Comparison of ENCODE assay signal across 19 mouse cellular contexts in genomic region chr13:92357644-92358043, GRCm38 (mm10). TPM values are rescaled to one million over a fixed set of nuclear protein-coding genes. Genes with fewer than 3 reads are reported as not detected.
DNase-seq lines count a peak whose midpoint lies in the region; ATAC-seq and TF ChIP-seq lines count a peak whose summit lies in the region.
"Had no signal": no experiment of that assay in that cellular context is flagged by ENCODE, and none has a peak within 500 bp of the region (broad histone marks: within the 10 kb centered on the region; RNA-seq: fewer than 3 reads in every experiment).

No protein-coding gene starts in this region.

- no peak for ATAC-seq in forebrain, embryonic 14.5 days
- ATAC-seq in forebrain, embryonic 13.5 days, result no peak
- no peak for ATAC-seq in liver, embryonic 14.5 days (ENCODE audit: insufficient read depth)
- ATAC-seq in liver, embryonic 12.5 days, result no peak
- ATAC-seq: midbrain, embryonic 15.5 days had no signal

- H3K27me3 ChIP-seq in forebrain, embryonic 14.5 days (replicated peaks; ENCODE audit: control insufficient read depth, insufficient read depth, low read length), result no peaks in the 10 kb centered on the region
- H3K27me3 ChIP-seq in forebrain, embryonic 13.5 days, result no peaks in the 10 kb centered on the region
- H3K27me3 ChIP-seq in liver, embryonic 14.5 days (ENCODE audit: control insufficient read depth, insufficient read depth, low read length), result no peaks in the 10 kb centered on the region
- no peaks in the 10 kb centered on the region for H3K27me3 ChIP-seq in liver, embryonic 12.5 days (replicated peaks)
- H3K27me3 ChIP-seq in CH12.LX (replicated peaks), result no peaks in the 10 kb centered on the region
- H3K27me3 ChIP-seq: hindbrain, embryonic 13.5 days; liver, embryonic 13.5 days; midbrain, embryonic 15.5 days had no signal

- 62% methylated on average over 2 of the region's 2 CpGs for WGBS in forebrain, embryonic 14.5 days
- 76% methylated on average over 2 of the region's 2 CpGs for WGBS in forebrain, embryonic 13.5 days
- WGBS in liver, embryonic 14.5 days (ENCODE audit: insufficient replicate concordance), result 34% methylated on average over 2 of the region's 2 CpGs
- WGBS in liver, embryonic 12.5 days (ENCODE audit: insufficient replicate concordance), result 38% methylated on average over 2 of the region's 2 CpGs

- H3K4me3 ChIP-seq in forebrain, embryonic 14.5 days (ENCODE audit: low read depth, low read length), result no peak overlapping the region
- no peak overlapping the region for H3K4me3 ChIP-seq in forebrain, embryonic 13.5 days
- no peak overlapping the region for H3K4me3 ChIP-seq in liver, embryonic 14.5 days (ENCODE audit: insufficient read depth in 1 of 2, low read depth in 2 of 2, low read length in 2 of 2)
- no peak overlapping the region for H3K4me3 ChIP-seq in liver, embryonic 12.5 days
- no peak overlapping the region for H3K4me3 ChIP-seq in CH12.LX (replicated peaks in 1 of 3; ENCODE audit: low read depth in 2 of 3, low read length in 2 of 3, poor library complexity in 1 of 3)
- H3K4me3 ChIP-seq: hindbrain, embryonic 13.5 days; liver, embryonic 13.5 days; midbrain, embryonic 15.5 days had no signal

- no peak overlapping the region for H3K4me2 ChIP-seq in forebrain, embryonic 14.5 days (ENCODE audit: low read length)
- no peak overlapping the region for H3K4me2 ChIP-seq in forebrain, embryonic 13.5 days
- H3K4me2 ChIP-seq in liver, embryonic 14.5 days (ENCODE audit: low read depth), result no peak overlapping the region
- no peak overlapping the region for H3K4me2 ChIP-seq in liver, embryonic 12.5 days
- no peak overlapping the region for H3K4me2 ChIP-seq in CH12.LX (ENCODE audit: insufficient read depth, low read depth, poor library complexity, severe bottlenecking)
- H3K4me2 ChIP-seq: hindbrain, embryonic 13.5 days; liver, embryonic 13.5 days; midbrain, embryonic 15.5 days had no signal

- peak; percentile 45 for TF ChIP-seq RAD21 in CH12.LX (IDR thresholded peaks at IDR 0.05; ENCODE audit: low read depth, low read length)

- dilution Hi-C loops in CH12.LX (cut with MboI; ENCODE audit: extremely low pct_ligation_motif_present, extremely low pct_unique_long_range_greater_than_20kb, low sequenced_read_pairs), result no loop called here

- H3K9me3 ChIP-seq in forebrain, embryonic 14.5 days (replicated peaks; ENCODE audit: control insufficient read depth, low read length), result no peaks in the 10 kb centered on the region
- H3K9me3 ChIP-seq in forebrain, embryonic 13.5 days (replicated peaks), result no peaks in the 10 kb centered on the region
- no peaks in the 10 kb centered on the region for H3K9me3 ChIP-seq in liver, embryonic 14.5 days (ENCODE audit: control insufficient read depth, low read length)
- H3K9me3 ChIP-seq in liver, embryonic 12.5 days (replicated peaks), result no peaks in the 10 kb centered on the region
- no peaks in the 10 kb centered on the region for H3K9me3 ChIP-seq in CH12.LX (replicated peaks; ENCODE audit: low read length)
- H3K9me3 ChIP-seq: hindbrain, embryonic 13.5 days; liver, embryonic 13.5 days; midbrain, embryonic 15.5 days had no signal

- no peak for TF ChIP-seq EP300 in liver, embryonic 14.5 days (IDR thresholded peaks at IDR 0.05; ENCODE audit: low read depth)
- no peak for TF ChIP-seq EP300 in CH12.LX (IDR thresholded peaks at IDR 0.05; ENCODE audit: low read length)

- in situ Hi-C loops in CH12.LX (cut with MboI; ENCODE audit: low pct_ligation_motif_present, low pct_unique_long_range_greater_than_20kb, low sequenced_read_pairs), result loop anchor here (10.0 to 25.0 kb wide), 2 partner anchors 127 to 380 kb away; partner anchors contain the start of gene Fam151b

- H3K36me3 ChIP-seq in forebrain, embryonic 14.5 days (ENCODE audit: control insufficient read depth, insufficient read depth, low read length), result peaks cover 15% of the 10 kb centered on the region; the same call in 1 of the 2 replicates
- H3K36me3 ChIP-seq in forebrain, embryonic 13.5 days (ENCODE audit: poor library complexity, severe bottlenecking), result peaks cover 14% of the 10 kb centered on the region
- peaks cover 33% of the 10 kb centered on the region for H3K36me3 ChIP-seq in liver, embryonic 14.5 days (replicated peaks; ENCODE audit: control insufficient read depth, insufficient read depth, low read depth)
- peaks cover 59% of the 10 kb centered on the region for H3K36me3 ChIP-seq in liver, embryonic 12.5 days
- peaks cover 30 to 59% of the 10 kb centered on the region in 2 experiments for H3K36me3 ChIP-seq in CH12.LX (replicated peaks in 1 of 2; ENCODE audit: control insufficient read depth in 1 of 2, insufficient read depth in 1 of 2, low read length in 1 of 2)
- H3K36me3 ChIP-seq: midbrain, embryonic 15.5 days had no signal

- TF ChIP-seq CTCF in liver, embryonic 14.5 days (IDR thresholded peaks at IDR 0.05; ENCODE audit: low read depth), result peak; percentile 6; the same call in 1 of the 2 replicates
- peak in 1 of 2 experiments; percentile 53; a peak in 2 of 4 replicates for TF ChIP-seq CTCF in CH12.LX (conservative IDR thresholded peaks at IDR 0.05 in 1 of 2, IDR thresholded peaks at IDR 0.05 in 1 of 2; ENCODE audit: low read depth in 2 of 2, low read length in 2 of 2)

- peaks cover 3% of the 10 kb centered on the region; the same call in 1 of the 2 replicates for H3K79me2 ChIP-seq in CH12.LX (replicated peaks; ENCODE audit: control insufficient read depth, extremely low read depth, insufficient read depth, poor library complexity, severe bottlenecking)

- DNase-seq in forebrain, embryonic 14.5 days (ENCODE audit: low spot score), result peak; percentile 52
- DNase-seq in liver, embryonic 14.5 days (ENCODE audit: low read depth in 3 of 3, low spot score in 3 of 3), result no peak
- no peak for DNase-seq in CH12.LX (ENCODE audit: extremely low read depth)
- peak; percentile 38 for DNase-seq in naive thymus-derived CD4-positive, alpha-beta T cell, adult 2 months (ENCODE audit: low read depth)
- DNase-seq in neural tube, embryonic 10.5 days (ENCODE audit: extremely low spot score, low spot score), result no peak
- no peak for DNase-seq in gastrocnemius, adult 18-20 months (ENCODE audit: low spot score)
- DNase-seq: adrenal gland, adult 8-10 months; cerebellum, postnatal 25 days; kidney, adult 9 months; liver, embryonic 13.5 days; spleen, adult 18-20 months had no signal

- no peak for TF ChIP-seq POLR2A in CH12.LX (IDR thresholded peaks at IDR 0.05; ENCODE audit: low read depth, low read length)

- H3K4me1 ChIP-seq in forebrain, embryonic 14.5 days (ENCODE audit: control insufficient read depth, insufficient read depth, low read length), result peaks cover 11% of the 10 kb centered on the region
- peaks cover 27% of the 10 kb centered on the region for H3K4me1 ChIP-seq in forebrain, embryonic 13.5 days
- peaks cover 2 to 18% of the 10 kb centered on the region in 2 experiments; a peak in 3 of 4 replicates for H3K4me1 ChIP-seq in liver, embryonic 14.5 days (replicated peaks; ENCODE audit: control insufficient read depth in 2 of 2, insufficient read depth in 2 of 2, low read length in 1 of 2)
- peaks cover 38% of the 10 kb centered on the region for H3K4me1 ChIP-seq in liver, embryonic 12.5 days
- H3K4me1 ChIP-seq in CH12.LX (ENCODE audit: control insufficient read depth in 1 of 2, insufficient read depth in 2 of 2), result peaks cover 9 to 30% of the 10 kb centered on the region in 2 experiments

- H3K27ac ChIP-seq in forebrain, embryonic 14.5 days (ENCODE audit: low read depth, low read length), result no peak overlapping the region
- H3K27ac ChIP-seq in forebrain, embryonic 13.5 days, result no peak overlapping the region
- H3K27ac ChIP-seq in liver, embryonic 14.5 days, result no peak overlapping the region
- H3K27ac ChIP-seq in liver, embryonic 12.5 days, result no peak overlapping the region
- H3K27ac ChIP-seq in CH12.LX (ENCODE audit: insufficient read depth, low read depth), result no peak overlapping the region
- H3K27ac ChIP-seq: hindbrain, embryonic 13.5 days; liver, embryonic 13.5 days; macrophage; midbrain, embryonic 15.5 days had no signal

- no peak overlapping the region for H3K9ac ChIP-seq in forebrain, embryonic 14.5 days (ENCODE audit: low read length)
- H3K9ac ChIP-seq in forebrain, embryonic 13.5 days, result no peak overlapping the region
- no peak overlapping the region for H3K9ac ChIP-seq in liver, embryonic 14.5 days (replicated peaks)
- no peak overlapping the region for H3K9ac ChIP-seq in liver, embryonic 12.5 days
- H3K9ac ChIP-seq in CH12.LX (ENCODE audit: insufficient read depth, low read depth), result no peak overlapping the region
- H3K9ac ChIP-seq: hindbrain, embryonic 13.5 days; midbrain, embryonic 15.5 days had no signal

RNA-seq across cellular contexts. Expression of gene Msh3, which starts 2.8 kb away (rescaled TPM):
- polyA plus RNA-seq in forebrain, embryonic 14.5 days (2014; fragmentation: Nextera tagmentation; extraction: Ambion mirVana), result 26.9 and 29.7 TPM in 2 replicates
- polyA plus RNA-seq in forebrain, embryonic 13.5 days (2015; fragmentation: Nextera tagmentation; extraction: Ambion mirVana), result 28.5 and 32.4 TPM in 2 replicates
- polyA plus RNA-seq in liver, embryonic 14.5 days (2012; rRNA removed), result 5.6 and 10.0 TPM in 2 replicates
- polyA plus RNA-seq in liver, embryonic 14.5 days (2014; fragmentation: Nextera tagmentation; extraction: Ambion mirVana), result 11.1 and 11.5 TPM in 2 replicates
- polyA plus RNA-seq in liver, embryonic 12.5 days (2016; fragmentation: Nextera tagmentation; extraction: Ambion mirVana), result 15.8 and 18.1 TPM in 2 replicates
- 13.7 and 15.4 TPM in 2 replicates for total RNA-seq in CH12.LX (2012; rRNA removed)
- 26.9 and 27.0 TPM in 2 replicates for total RNA-seq in CH12.LX (2014; rRNA removed)
- polyA plus RNA-seq in CH12.LX (2012; ENCODE audit: insufficient read length, low read depth), result 18.3 and 21.3 TPM in 2 replicates
- total RNA-seq in gastrocnemius, adult 18-20 months (2021), result 10 to 100 TPM in 1 of 2 experiments, 1 to 10 TPM in 1; 9.4 to 10.7 TPM

RNA-seq across cellular contexts. Expression of gene Dhfr, which starts 3.1 kb away (rescaled TPM):
- polyA plus RNA-seq in forebrain, embryonic 14.5 days (2014; fragmentation: Nextera tagmentation; extraction: Ambion mirVana), result 9.1 and 10.8 TPM in 2 replicates
- polyA plus RNA-seq in forebrain, embryonic 13.5 days (2015; fragmentation: Nextera tagmentation; extraction: Ambion mirVana), result 17.6 and 19.5 TPM in 2 replicates
- 5.9 and 11.4 TPM in 2 replicates for polyA plus RNA-seq in liver, embryonic 14.5 days (2012; rRNA removed)
- 18.9 and 19.2 TPM in 2 replicates for polyA plus RNA-seq in liver, embryonic 14.5 days (2014; fragmentation: Nextera tagmentation; extraction: Ambion mirVana)
- 19.3 and 19.9 TPM in 2 replicates for polyA plus RNA-seq in liver, embryonic 12.5 days (2016; fragmentation: Nextera tagmentation; extraction: Ambion mirVana)
- total RNA-seq in CH12.LX (2012; rRNA removed) (13.6 and 19.6 TPM in 2 replicates), CH12.LX (2014; rRNA removed) (47.0 and 52.0 TPM in 2 replicates)
- polyA plus RNA-seq in CH12.LX (2012; ENCODE audit: insufficient read length, low read depth), result 23.8 and 24.1 TPM in 2 replicates
- total RNA-seq in gastrocnemius, adult 18-20 months (2021), result under 1 TPM; 0.68 to 0.71 TPM

RNA-seq across cellular contexts. Expression of gene Gm20379, which starts 51.9 kb away (rescaled TPM):
- 0.24 and 0.30 TPM in 2 replicates for polyA plus RNA-seq in forebrain, embryonic 14.5 days (2014; fragmentation: Nextera tagmentation; extraction: Ambion mirVana)
- polyA plus RNA-seq in forebrain, embryonic 13.5 days (2015; fragmentation: Nextera tagmentation; extraction: Ambion mirVana), result 1.2 and 1.7 TPM in 2 replicates
- polyA plus RNA-seq in liver, embryonic 14.5 days (2012; rRNA removed), result not detected in 2 replicates
- 0.15 and 0.19 TPM in 2 replicates for polyA plus RNA-seq in liver, embryonic 14.5 days (2014; fragmentation: Nextera tagmentation; extraction: Ambion mirVana)
- 0.50 and 0.61 TPM in 2 replicates for polyA plus RNA-seq in liver, embryonic 12.5 days (2016; fragmentation: Nextera tagmentation; extraction: Ambion mirVana)
- not detected in 2 replicates for total RNA-seq in CH12.LX (2012; rRNA removed)
- not detected in 2 replicates for total RNA-seq in CH12.LX (2014; rRNA removed)
- 7.4 and 11.7 TPM in 2 replicates for polyA plus RNA-seq in CH12.LX (2012; ENCODE audit: insufficient read length, low read depth)
- not detected for total RNA-seq in gastrocnemius, adult 18-20 months (2021)
- total RNA-seq: adrenal gland, adult 8-10 months; layer of hippocampus, adult 8-10 months; left cerebral cortex, postnatal 10 days had no signal
- polyA plus RNA-seq: gonadal fat pad, adult 2 months; macrophage had no signal

Comparison
In these comparisons a context has a peak if more than half of its experiments do, and no peak if none do; other contexts are left out.
1. DNase-seq: peak in forebrain, embryonic 14.5 days (single experiment) and naive thymus-derived CD4-positive, alpha-beta T cell, adult 2 months (single experiment); none in liver, embryonic 14.5 days (0 of 3), CH12.LX (single experiment), neural tube, embryonic 10.5 days (single experiment) and gastrocnemius, adult 18-20 months (single experiment).